Mouse (Mus musculus) CH12.LX (cell line): ENCODE data around the gene Neu2. TPM values are rescaled to one million over a fixed set of nuclear protein-coding genes. Genes with fewer than 3 reads are reported as not detected.

ENCODE experiments used
- DNase-seq: peaks from one replicate; pipeline ENCODE4 v3.0.0-alpha.2; 2013; ENCODE audit errors: extremely low read depth
- H3K27ac ChIP-seq: 2 replicates; pipeline ENCODE4 v1.5.1; 2012; ENCODE audit warnings: low read depth, mild to moderate bottlenecking, control low read depth, moderate library complexity; ENCODE audit not compliant: insufficient read depth
- H3K27me3 ChIP-seq: replicated peaks from 2 replicates; pipeline ENCODE3; 2012; ENCODE audit warnings: inconsistent platforms
- H3K36me3 ChIP-seq, 2 experiments: replicated peaks in 1 of 2; 2 replicates each; pipeline versions ENCODE3 to v1.6.1; 2012; ENCODE audit warnings: inconsistent platforms in 1 of 2, low read length in 1 of 2, mild to moderate bottlenecking in 1 of 2, mixed read lengths in 1 of 2, moderate library complexity in 1 of 2; ENCODE audit not compliant: control insufficient read depth in 1 of 2, insufficient read depth in 1 of 2
- H3K4me1 ChIP-seq, 2 experiments: 2 replicates each; pipeline ENCODE4 v1.6.1; 2012; ENCODE audit warnings: inconsistent platforms in 1 of 2, moderate library complexity in 1 of 2; ENCODE audit not compliant: insufficient read depth in 2 of 2, control insufficient read depth in 1 of 2
- H3K4me2 ChIP-seq: 2 replicates; pipeline ENCODE4 v1.6.1; 2012; ENCODE audit warnings: low read depth, mild to moderate bottlenecking, control low read depth; ENCODE audit not compliant: poor library complexity, insufficient read depth, severe bottlenecking
- H3K4me3 ChIP-seq, 3 experiments: fragments of 150-350 bp in 1 of 3; sonication (generic) in 1 of 3; replicated peaks in 1 of 3; 2 replicates each; pipeline versions ENCODE3 to v1.5.1; 2011 to 2012; ENCODE audit warnings: low read depth in 2 of 3, low read length in 2 of 3, mild to moderate bottlenecking in 2 of 3, moderate library complexity in 2 of 3, control low read depth in 1 of 3, improper control_type of control experiment in 1 of 3, inconsistent platforms in 1 of 3, mixed read lengths in 1 of 3; ENCODE audit not compliant: poor library complexity in 1 of 3
- H3K79me2 ChIP-seq: replicated peaks from 2 replicates; pipeline ENCODE4 v1.6.1; 2012; ENCODE audit warnings: mild to moderate bottlenecking, moderate library complexity; ENCODE audit not compliant: control insufficient read depth, poor library complexity, insufficient read depth, severe bottlenecking; ENCODE audit errors: extremely low read depth
- H3K9ac ChIP-seq: 2 replicates; pipeline ENCODE4 v1.6.1; 2012; ENCODE audit warnings: low read depth, mild to moderate bottlenecking, control low read depth, moderate library complexity; ENCODE audit not compliant: insufficient read depth
- H3K9me3 ChIP-seq: replicated peaks from 2 replicates; pipeline ENCODE3; 2012; ENCODE audit warnings: low read length, inconsistent platforms, mixed read lengths
- BHLHE40 ChIP-seq: IDR thresholded peaks from 2 replicates; pipeline ENCODE4 v1.6.1; 2011; ENCODE audit warnings: mild to moderate bottlenecking, low read depth, low read length, improper control_type of control experiment
- CHD1 ChIP-seq: IDR thresholded peaks from 2 replicates; pipeline ENCODE4 v1.6.1; 2012; ENCODE audit warnings: low read depth, low read length, improper control_type of control experiment, inconsistent platforms
- CHD2 ChIP-seq: IDR thresholded peaks from 2 replicates; pipeline ENCODE4 v1.6.1; 2011; ENCODE audit warnings: low read length, improper control_type of control experiment
- CTCF ChIP-seq, 2 experiments: IDR thresholded peaks in 1 of 2; conservative IDR thresholded peaks in 1 of 2; 2 replicates each; pipeline ENCODE4 v1.5.1; 2011 to 2012; ENCODE audit warnings: low read depth in 2 of 2, low read length in 2 of 2, improper control_type of control experiment in 1 of 2, inconsistent platforms in 1 of 2, mild to moderate bottlenecking in 1 of 2, moderate library complexity in 1 of 2
- E2F4 ChIP-seq: IDR thresholded peaks from 2 replicates; pipeline ENCODE4 v1.6.1; 2011; ENCODE audit warnings: low read depth, low read length, improper control_type of control experiment; ENCODE audit not compliant: insufficient replicate concordance
- ELF1 ChIP-seq: IDR thresholded peaks from 2 replicates; pipeline ENCODE4 v1.6.1; 2014; ENCODE audit warnings: low read depth, mild to moderate bottlenecking, inconsistent platforms, low read length, improper control_type of control experiment
- EP300 ChIP-seq: IDR thresholded peaks from 2 replicates; pipeline ENCODE4 v1.6.1; 2011; ENCODE audit warnings: low read length, improper control_type of control experiment
- ETS1 ChIP-seq: conservative IDR thresholded peaks from 2 replicates; pipeline ENCODE4 v1.6.1; 2012; ENCODE audit warnings: low read depth, mild to moderate bottlenecking, inconsistent platforms, low read length, improper control_type of control experiment, moderate library complexity
- GABPA ChIP-seq: IDR thresholded peaks from 2 replicates; pipeline ENCODE4 v1.6.1; 2012; ENCODE audit warnings: low read depth, low read length, improper control_type of control experiment, inconsistent platforms; ENCODE audit not compliant: insufficient replicate concordance
- HCFC1 ChIP-seq: IDR thresholded peaks from 2 replicates; pipeline ENCODE4 v1.6.1; 2012; ENCODE audit warnings: low read depth, mild to moderate bottlenecking, inconsistent platforms, low read length, improper control_type of control experiment
- IRF4 ChIP-seq: IDR thresholded peaks from 2 replicates; pipeline ENCODE4 v1.6.1; 2014; ENCODE audit warnings: low read depth, mild to moderate bottlenecking, inconsistent platforms, low read length, improper control_type of control experiment
- JUN ChIP-seq: IDR thresholded peaks from 2 replicates; pipeline ENCODE4 v1.6.1; 2011; ENCODE audit warnings: low read depth, mild to moderate bottlenecking, low read length, improper control_type of control experiment, moderate library complexity; ENCODE audit not compliant: insufficient read depth
- JUND ChIP-seq: conservative IDR thresholded peaks from 2 replicates; pipeline ENCODE4 v1.6.1; 2011; ENCODE audit warnings: low read depth, low read length, improper control_type of control experiment
- KAT2A ChIP-seq: IDR thresholded peaks from 2 replicates; pipeline ENCODE4 v1.6.1; 2012; ENCODE audit warnings: low read length, improper control_type of control experiment, inconsistent platforms; ENCODE audit not compliant: insufficient replicate concordance
- MAFK ChIP-seq: IDR thresholded peaks from 2 replicates; pipeline ENCODE4 v1.6.1; 2011; ENCODE audit warnings: low read length, improper control_type of control experiment; ENCODE audit not compliant: insufficient replicate concordance
- MAX ChIP-seq: IDR thresholded peaks from 2 replicates; pipeline ENCODE4 v1.6.1; 2011; ENCODE audit warnings: low read length, improper control_type of control experiment
- MAZ ChIP-seq: IDR thresholded peaks from 2 replicates; pipeline ENCODE4 v1.6.1; 2012; ENCODE audit warnings: low read depth, mild to moderate bottlenecking, inconsistent platforms, low read length, improper control_type of control experiment, moderate library complexity
- MEF2A ChIP-seq: IDR thresholded peaks from 2 replicates; pipeline ENCODE4 v1.6.1; 2014; ENCODE audit warnings: low read depth, mild to moderate bottlenecking, inconsistent platforms, low read length, improper control_type of control experiment, borderline replicate concordance
- MXI1 ChIP-seq: IDR thresholded peaks from 2 replicates; pipeline ENCODE4 v1.6.1; 2011; ENCODE audit warnings: mild to moderate bottlenecking, low read depth, low read length, improper control_type of control experiment
- MYC ChIP-seq: IDR thresholded peaks from 2 replicates; pipeline ENCODE4 v1.6.1; 2011; ENCODE audit warnings: low read depth, mild to moderate bottlenecking, improper control_type of control experiment, low read length
- NELFE ChIP-seq: IDR thresholded peaks from 2 replicates; pipeline ENCODE4 v1.6.1; 2011; ENCODE audit warnings: low read depth, low read length, improper control_type of control experiment
- NRF1 ChIP-seq: IDR thresholded peaks from 2 replicates; pipeline ENCODE4 v1.6.1; 2014; ENCODE audit warnings: low read depth, mild to moderate bottlenecking, inconsistent platforms, low read length, improper control_type of control experiment, moderate library complexity
- PAX5 ChIP-seq: IDR thresholded peaks from 2 replicates; pipeline ENCODE4 v1.6.1; 2012; ENCODE audit warnings: low read length, inconsistent platforms, mixed read lengths
- POLR2A ChIP-seq: IDR thresholded peaks from 2 replicates; pipeline ENCODE4 v1.6.1; 2011; ENCODE audit warnings: low read depth, mild to moderate bottlenecking, improper control_type of control experiment, low read length
- POLR2AphosphoS2 ChIP-seq: IDR thresholded peaks from 2 replicates; pipeline ENCODE4 v1.6.1; 2011; ENCODE audit warnings: low read depth, low read length, improper control_type of control experiment
- RAD21 ChIP-seq: IDR thresholded peaks from 2 replicates; pipeline ENCODE4 v1.6.1; 2011; ENCODE audit warnings: low read depth, mild to moderate bottlenecking, low read length, improper control_type of control experiment, moderate library complexity
- RCOR1 ChIP-seq: conservative IDR thresholded peaks from 2 replicates; pipeline ENCODE4 v1.6.1; 2012; ENCODE audit warnings: low read depth, mild to moderate bottlenecking, inconsistent platforms, low read length, improper control_type of control experiment
- SIN3A ChIP-seq: IDR thresholded peaks from 2 replicates; pipeline ENCODE4 v1.6.1; 2012; ENCODE audit warnings: low read length, improper control_type of control experiment, inconsistent platforms
- SMC3 ChIP-seq: IDR thresholded peaks from 2 replicates; pipeline ENCODE4 v1.6.1; 2011; ENCODE audit warnings: low read depth, low read length, improper control_type of control experiment
- TBP ChIP-seq: conservative IDR thresholded peaks from 2 replicates; pipeline ENCODE4 v1.6.1; 2011; ENCODE audit warnings: low read depth, low read length, improper control_type of control experiment
- TCF12 ChIP-seq: IDR thresholded peaks from 2 replicates; pipeline ENCODE4 v1.6.1; 2014; ENCODE audit warnings: low read depth, mild to moderate bottlenecking, inconsistent platforms, low read length, improper control_type of control experiment
- UBTF ChIP-seq: IDR thresholded peaks from 2 replicates; pipeline ENCODE4 v1.6.1; 2012; ENCODE audit warnings: low read depth, mild to moderate bottlenecking, inconsistent platforms, low read length, improper control_type of control experiment, moderate library complexity
- USF1 ChIP-seq: IDR thresholded peaks from 2 replicates; pipeline ENCODE4 v1.6.1; 2014; ENCODE audit warnings: low read depth, mild to moderate bottlenecking, inconsistent platforms, low read length, improper control_type of control experiment
- USF2 ChIP-seq: conservative IDR thresholded peaks from 2 replicates; pipeline ENCODE4 v1.6.1; 2011; ENCODE audit warnings: low read depth, low read length, improper control_type of control experiment
- ZC3H11A ChIP-seq: IDR thresholded peaks from 2 replicates; pipeline ENCODE4 v1.6.1; 2012; ENCODE audit warnings: low read depth, mild to moderate bottlenecking, inconsistent platforms, low read length, improper control_type of control experiment
- ZKSCAN1 ChIP-seq: IDR thresholded peaks from 2 replicates; pipeline ENCODE4 v1.6.1; 2012; ENCODE audit warnings: low read depth, inconsistent platforms, low read length, improper control_type of control experiment, borderline replicate concordance
- ZMIZ1 ChIP-seq: IDR thresholded peaks from 2 replicates; pipeline ENCODE4 v1.6.1; 2012; ENCODE audit warnings: low read depth, mild to moderate bottlenecking, inconsistent platforms, low read length, improper control_type of control experiment
- ZNF384 ChIP-seq: IDR thresholded peaks from 2 replicates; pipeline ENCODE4 v1.6.1; 2012; ENCODE audit warnings: low read depth, low read length, improper control_type of control experiment, inconsistent platforms
- dilution Hi-C: fragments of 300-500 bp; cut with MboI; formaldehyde crosslinking; loops from 2 replicates; pipeline ENCODE4 v1.14.3; 2020; ENCODE audit warnings: low sequenced_read_pairs; ENCODE audit not compliant: extremely low pct_unique_long_range_greater_than_20kb, extremely low pct_ligation_motif_present
- in situ Hi-C: fragments of 300-500 bp; cut with MboI; formaldehyde crosslinking; loops from 3 replicates; pipeline ENCODE4 v1.14.3; 2019; ENCODE audit warnings: low sequenced_read_pairs, low pct_ligation_motif_present, low pct_unique_long_range_greater_than_20kb, mixed read lengths
- polyA plus RNA-seq: library from polyadenylated mRNA; unstranded; fragments of >175 nt; gene quantifications from 2 replicates; pipeline ENCODE4 v1.2.1, GENCODE M21; 2012; ENCODE audit warnings: low read depth; ENCODE audit not compliant: insufficient read length
- total RNA-seq, 2 experiments: library from RNA; depleted of rRNA; stranded (reverse); fragments of 300-350 nt in 1 of 2; fragments of >200 nt in 1 of 2; gene quantifications; 2 replicates each; pipeline ENCODE4 v1.2.3; 2012 to 2014

The Neu2 gene
- total and polyA plus RNA-seq, 3 experiments = not detected

DNA sequence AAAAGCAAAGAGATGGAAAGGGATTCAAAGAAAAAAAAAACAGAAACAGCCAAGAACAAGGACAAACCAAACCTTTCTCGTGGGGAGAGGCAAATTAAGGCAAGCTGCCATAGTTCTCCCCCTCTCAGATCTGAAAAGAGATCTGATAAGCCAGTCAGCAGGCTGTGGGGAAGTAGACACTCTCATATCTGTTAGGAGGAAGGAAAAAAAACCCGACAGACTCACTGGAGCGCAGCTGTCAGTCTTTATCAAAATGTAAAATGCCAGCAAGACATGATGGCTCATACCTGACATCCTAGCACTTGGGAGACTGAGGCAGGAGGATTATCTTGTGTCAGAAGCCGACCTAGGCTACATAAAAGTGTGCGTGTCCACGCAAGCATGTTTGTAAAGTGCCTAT is 122.5 kb downstream of the Neu2 start:
- peak; percentile 74 for DNase-seq
- in situ Hi-C loops = no loop called here
- H3K79me2 ChIP-seq = peaks cover 68% of the 10 kb centered on the region
- H3K9me3 ChIP-seq = no peaks in the 10 kb centered on the region
- peak overlapping the region; percentile 65 for H3K4me2 ChIP-seq
- H3K27ac ChIP-seq = peak overlapping the region; percentile 72
- H3K4me3 ChIP-seq = no peak overlapping the region
- dilution Hi-C loops = no loop called here
- TF ChIP-seq RAD21 (no peak; the same call in 1 of the 2 replicates), ELF1 (0 out of 2 replicates have a peak, but pooled peaks have one; percentile 14), MYC (0 out of 2 replicates have a peak, but pooled peaks have one; percentile 42), ZKSCAN1 (no peak), TCF12 (0 out of 2 replicates have a peak, but pooled peaks have one; percentile 21), SIN3A (peak; percentile 65; the same call in 1 of the 2 replicates), POLR2A (no peak), ETS1 (peak; percentile 59), ZNF384 (peak; percentile 82), ZMIZ1 (no peak), NELFE (no peak), GABPA (no peak), MAZ (no peak), BHLHE40 (no peak), ZC3H11A (no peak), MXI1 (no peak), CTCF (conservative IDR thresholded peaks at IDR 0.05 in 1 of 2, IDR thresholded peaks at IDR 0.05 in 1 of 2; ENCODE audit: low read depth in 2 of 2, low read length in 2 of 2) (no peak), JUN (no peak), CHD2 (no peak), EP300 (peak; percentile 78), MAX (peak; percentile 40; the same call in 1 of the 2 replicates), HCFC1 (no peak), NRF1 (no peak), USF1 (no peak), TBP (no peak), MAFK (0 out of 2 replicates have a peak, but pooled peaks have one; percentile 32), CHD1 (no peak), POLR2AphosphoS2 (no peak), MEF2A (no peak), KAT2A (no peak), PAX5 (no peak), IRF4 (peak; percentile 55; the same call in 1 of the 2 replicates), RCOR1 (no peak), JUND (no peak), SMC3 (peak; percentile 9), USF2 (no peak), UBTF (no peak), E2F4 (no peak)
- peaks cover 44 to 91% of the 10 kb centered on the region in 2 experiments for H3K4me1 ChIP-seq
- H3K36me3 ChIP-seq = peaks cover 30 to 76% of the 10 kb centered on the region in 2 experiments
- H3K9ac ChIP-seq = no peak overlapping the region
- no peaks in the 10 kb centered on the region for H3K27me3 ChIP-seq
